Mouse (Mus musculus): ENCODE measurements around the gene Prf1. TPM values are rescaled to one million over a fixed set of nuclear protein-coding genes. Genes with fewer than 3 reads are reported as not detected.

Gene Prf1
- polyA plus RNA-seq, 1 experiment, result not detected

DNA sequence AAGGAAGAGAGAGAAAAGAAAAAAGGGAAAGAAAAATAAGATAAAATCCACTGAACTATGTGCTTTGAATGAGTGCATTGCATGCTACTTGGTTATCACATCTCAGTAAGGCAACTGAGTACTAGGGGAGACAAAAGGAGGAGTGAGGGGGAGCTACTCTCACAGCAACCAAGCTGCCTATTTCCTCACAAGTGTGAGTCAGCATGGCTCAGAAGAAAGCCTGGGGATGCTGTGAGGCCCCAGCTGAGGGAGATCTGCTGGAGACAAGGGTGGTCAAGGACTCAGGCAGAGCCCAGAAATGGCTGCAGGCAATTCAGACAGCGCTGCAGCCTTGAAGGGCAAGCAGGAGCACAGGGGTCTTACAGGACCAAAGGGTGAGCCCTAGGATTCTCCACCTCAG, 39.5 kb upstream of the Prf1 start:
- no peak overlapping the region for H3K4me3 ChIP-seq (ENCODE audit: low read depth, low read length)
- no peaks in the 10 kb centered on the region for H3K4me1 ChIP-seq (ENCODE audit: control insufficient read depth, insufficient read depth, low read length)
- H3K36me3 ChIP-seq (ENCODE audit: control insufficient read depth, insufficient read depth, low read length, poor library complexity, severe bottlenecking), result no peaks in the 10 kb centered on the region
- TF ChIP-seq POLR2A (IDR thresholded peaks at IDR 0.05; ENCODE audit: insufficient read depth, low read length) (no peak), EP300 (IDR thresholded peaks at IDR 0.05; ENCODE audit: insufficient read depth, low read depth, low read length) (no peak), CTCF (IDR thresholded peaks at IDR 0.05; ENCODE audit: low read depth, low read length) (no peak)
- H3K9me3 ChIP-seq (replicated peaks; ENCODE audit: control insufficient read depth, insufficient read depth, low read length, poor library complexity, severe bottlenecking), result 0 out of 2 replicates have a peak, but pooled peaks cover 4% of the 10 kb centered on the region
- no peaks in the 10 kb centered on the region for H3K27me3 ChIP-seq (ENCODE audit: control insufficient read depth, insufficient read depth, low read length, poor library complexity, severe bottlenecking)
- H3K9ac ChIP-seq (ENCODE audit: low read depth, poor library complexity, severe bottlenecking), result no peak overlapping the region
- no peak overlapping the region for H3K27ac ChIP-seq (ENCODE audit: insufficient read depth, low read length)

DNA sequence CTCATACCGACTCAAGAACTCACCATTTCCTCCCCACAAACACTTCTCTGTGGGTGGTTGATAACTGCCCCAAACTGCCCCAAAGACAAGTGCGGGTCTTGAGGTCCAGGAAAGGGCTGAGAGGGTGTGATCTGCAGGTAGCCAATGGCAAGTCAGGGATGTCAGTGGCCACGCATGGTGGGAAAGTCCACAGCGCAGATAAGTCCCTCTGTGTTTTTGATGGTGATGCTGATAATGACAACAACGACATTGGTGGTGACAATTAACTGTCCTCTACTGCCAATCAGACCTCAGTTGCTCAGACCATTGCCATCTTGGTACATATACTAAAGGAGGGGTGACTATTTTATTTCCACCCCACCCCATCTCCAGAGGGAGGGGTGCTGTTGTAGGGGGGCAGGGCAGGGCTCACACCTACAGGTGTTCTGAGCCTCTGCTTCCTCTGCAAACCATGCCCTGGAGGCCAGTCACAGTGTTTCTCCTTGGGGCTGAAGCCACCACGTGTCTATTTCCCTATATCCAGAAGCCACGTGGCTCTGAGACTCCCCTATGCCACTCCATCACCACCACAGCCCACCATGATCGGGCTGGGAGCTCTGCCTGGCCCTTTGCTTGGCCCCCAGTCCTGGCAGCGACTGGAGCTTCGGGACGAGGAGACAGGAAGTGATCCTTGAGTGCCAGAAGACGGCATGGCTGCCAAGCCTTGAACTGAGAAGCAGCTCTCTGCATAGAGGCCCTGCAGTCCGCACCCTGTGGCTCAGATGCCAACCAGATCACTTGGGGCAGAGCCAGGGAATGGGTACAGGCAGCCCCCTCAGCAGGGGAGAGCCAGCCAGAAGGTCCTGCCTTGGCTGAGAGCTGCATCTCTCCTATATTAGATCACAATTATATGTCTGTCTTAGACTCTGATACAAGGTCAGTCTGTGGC, 36.1 kb upstream of the Prf1 start:
- H3K9ac ChIP-seq (ENCODE audit: low read depth, poor library complexity, severe bottlenecking), result no peak overlapping the region
- 0 out of 2 replicates have a peak, but pooled peaks cover 4% of the 10 kb centered on the region for H3K9me3 ChIP-seq (replicated peaks; ENCODE audit: control insufficient read depth, insufficient read depth, low read length, poor library complexity, severe bottlenecking)
- TF ChIP-seq CTCF (IDR thresholded peaks at IDR 0.05; ENCODE audit: low read depth, low read length) (no peak), POLR2A (IDR thresholded peaks at IDR 0.05; ENCODE audit: insufficient read depth, low read length) (no peak), EP300 (IDR thresholded peaks at IDR 0.05; ENCODE audit: insufficient read depth, low read depth, low read length) (no peak)
- no peak overlapping the region for H3K27ac ChIP-seq (ENCODE audit: insufficient read depth, low read length)
- H3K4me3 ChIP-seq (ENCODE audit: low read depth, low read length), result no peak overlapping the region
- no peaks in the 10 kb centered on the region for H3K4me1 ChIP-seq (ENCODE audit: control insufficient read depth, insufficient read depth, low read length)
- no peaks in the 10 kb centered on the region for H3K36me3 ChIP-seq (ENCODE audit: control insufficient read depth, insufficient read depth, low read length, poor library complexity, severe bottlenecking)
- H3K27me3 ChIP-seq (ENCODE audit: control insufficient read depth, insufficient read depth, low read length, poor library complexity, severe bottlenecking), result no peaks in the 10 kb centered on the region

DNA sequence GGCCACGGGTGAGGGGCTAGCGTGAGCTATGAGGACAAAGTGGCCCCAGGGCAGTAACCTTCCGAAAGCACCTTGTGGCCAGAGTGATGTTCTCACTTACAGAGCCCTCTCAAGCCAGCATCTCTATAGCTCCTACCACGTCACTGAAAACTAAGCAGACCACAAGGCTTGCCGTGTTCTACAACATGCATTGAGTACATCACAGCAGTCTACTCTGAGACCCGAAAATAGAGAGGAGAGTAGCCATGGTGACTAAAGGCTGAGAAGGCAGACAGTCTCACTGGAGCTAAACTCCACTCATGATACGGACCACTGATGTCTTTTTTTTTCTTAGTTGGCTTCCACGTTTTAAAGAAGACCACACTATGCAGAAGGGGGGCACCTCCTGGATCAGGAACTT, 34.0 kb upstream of the Prf1 start:
- H3K9ac ChIP-seq (ENCODE audit: low read depth, poor library complexity, severe bottlenecking), result no peak overlapping the region
- H3K36me3 ChIP-seq (ENCODE audit: control insufficient read depth, insufficient read depth, low read length, poor library complexity, severe bottlenecking), result no peaks in the 10 kb centered on the region
- H3K9me3 ChIP-seq (replicated peaks; ENCODE audit: control insufficient read depth, insufficient read depth, low read length, poor library complexity, severe bottlenecking), result no peaks in the 10 kb centered on the region
- TF ChIP-seq CTCF (IDR thresholded peaks at IDR 0.05; ENCODE audit: low read depth, low read length), result no peak
- TF ChIP-seq EP300 (IDR thresholded peaks at IDR 0.05; ENCODE audit: insufficient read depth, low read depth, low read length), result no peak
- no peak for TF ChIP-seq POLR2A (IDR thresholded peaks at IDR 0.05; ENCODE audit: insufficient read depth, low read length)
- no peak overlapping the region for H3K4me3 ChIP-seq (ENCODE audit: low read depth, low read length)
- H3K4me1 ChIP-seq (ENCODE audit: control insufficient read depth, insufficient read depth, low read length), result no peaks in the 10 kb centered on the region
- no peaks in the 10 kb centered on the region for H3K27me3 ChIP-seq (ENCODE audit: control insufficient read depth, insufficient read depth, low read length, poor library complexity, severe bottlenecking)
- no peak overlapping the region for H3K27ac ChIP-seq (ENCODE audit: insufficient read depth, low read length)

- Histone ChIP-seq H3K27me3 (ENCODE audit: control insufficient read depth, insufficient read depth, low read length, poor library complexity, severe bottlenecking) (no peaks in the 10 kb centered on the region), H3K36me3 (ENCODE audit: control insufficient read depth, insufficient read depth, low read length, poor library complexity, severe bottlenecking) (no peaks in the 10 kb centered on the region)
- TF ChIP-seq EP300 (IDR thresholded peaks at IDR 0.05; ENCODE audit: insufficient read depth, low read depth, low read length), result no peak
- TF ChIP-seq CTCF (IDR thresholded peaks at IDR 0.05; ENCODE audit: low read depth, low read length), result no peak
- no peak for TF ChIP-seq POLR2A (IDR thresholded peaks at IDR 0.05; ENCODE audit: insufficient read depth, low read length)
Measured at GRCm38 (mm10) chr10:61267378-61267777, 30.3 kb upstream of the Prf1 start.

DNA sequence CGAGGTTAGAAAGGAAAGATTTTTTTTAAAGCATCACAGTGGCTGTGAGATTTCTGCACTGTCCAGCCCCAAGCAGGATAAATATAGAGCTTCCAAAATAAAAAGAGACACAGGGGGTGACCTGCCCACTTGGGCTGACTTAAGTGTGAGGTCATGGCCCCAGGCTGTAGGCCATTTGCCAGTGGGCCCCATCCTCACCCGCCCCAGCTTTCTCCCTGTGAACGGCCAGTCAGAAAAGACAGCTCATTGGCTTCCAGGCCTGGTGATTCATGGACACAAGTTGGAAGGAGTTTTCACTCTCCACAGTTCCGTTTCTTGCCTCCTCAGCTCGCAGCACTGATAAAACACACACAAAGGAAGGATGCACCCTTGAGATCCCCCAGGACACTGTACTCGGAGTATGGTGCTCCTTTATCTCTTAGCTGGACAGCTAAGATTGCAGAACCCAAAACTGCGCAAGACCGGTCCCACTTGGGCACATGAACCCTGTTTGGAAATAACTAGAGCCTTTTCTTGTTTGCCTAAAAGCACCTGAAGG, 25.5 kb upstream of the Prf1 start:
- Histone ChIP-seq H3K9ac (ENCODE audit: low read depth, poor library complexity, severe bottlenecking) (peak overlapping the region; percentile 86), H3K27me3 (ENCODE audit: control insufficient read depth, insufficient read depth, low read length, poor library complexity, severe bottlenecking) (no peaks in the 10 kb centered on the region), H3K9me3 (replicated peaks; ENCODE audit: control insufficient read depth, insufficient read depth, low read length, poor library complexity, severe bottlenecking) (no peaks in the 10 kb centered on the region), H3K27ac (ENCODE audit: insufficient read depth, low read length) (no peak overlapping the region), H3K36me3 (ENCODE audit: control insufficient read depth, insufficient read depth, low read length, poor library complexity, severe bottlenecking) (no peaks in the 10 kb centered on the region), H3K4me3 (ENCODE audit: low read depth, low read length) (peak overlapping the region; percentile 67), H3K4me1 (ENCODE audit: control insufficient read depth, insufficient read depth, low read length) (peaks cover 15% of the 10 kb centered on the region)
- no peak for TF ChIP-seq CTCF (IDR thresholded peaks at IDR 0.05; ENCODE audit: low read depth, low read length)
- no peak for TF ChIP-seq POLR2A (IDR thresholded peaks at IDR 0.05; ENCODE audit: insufficient read depth, low read length)

More at GRCm38 (mm10) chr10:61267378-61267777, 30.3 kb upstream of the Prf1 start:
- peaks cover 5% of the 10 kb centered on the region for H3K4me1 ChIP-seq (ENCODE audit: control insufficient read depth, insufficient read depth, low read length)
- H3K4me3 ChIP-seq (ENCODE audit: low read depth, low read length), result no peak overlapping the region
- H3K9me3 ChIP-seq (replicated peaks; ENCODE audit: control insufficient read depth, insufficient read depth, low read length, poor library complexity, severe bottlenecking), result no peaks in the 10 kb centered on the region
- H3K9ac ChIP-seq (ENCODE audit: low read depth, poor library complexity, severe bottlenecking), result no peak overlapping the region
- H3K27ac ChIP-seq (ENCODE audit: insufficient read depth, low read length), result no peak overlapping the region

- peaks cover 15% of the 10 kb centered on the region for H3K4me1 ChIP-seq (ENCODE audit: control insufficient read depth, insufficient read depth, low read length)
- H3K27ac ChIP-seq (ENCODE audit: insufficient read depth, low read length), result no peak overlapping the region
- TF ChIP-seq POLR2A (IDR thresholded peaks at IDR 0.05; ENCODE audit: insufficient read depth, low read length) (no peak), EP300 (IDR thresholded peaks at IDR 0.05; ENCODE audit: insufficient read depth, low read depth, low read length) (no peak), CTCF (IDR thresholded peaks at IDR 0.05; ENCODE audit: low read depth, low read length) (no peak)
- peak overlapping the region; percentile 67 for H3K4me3 ChIP-seq (ENCODE audit: low read depth, low read length)
- H3K9me3 ChIP-seq (replicated peaks; ENCODE audit: control insufficient read depth, insufficient read depth, low read length, poor library complexity, severe bottlenecking), result no peaks in the 10 kb centered on the region
- no peaks in the 10 kb centered on the region for H3K27me3 ChIP-seq (ENCODE audit: control insufficient read depth, insufficient read depth, low read length, poor library complexity, severe bottlenecking)
- H3K36me3 ChIP-seq (ENCODE audit: control insufficient read depth, insufficient read depth, low read length, poor library complexity, severe bottlenecking), result no peaks in the 10 kb centered on the region
- H3K9ac ChIP-seq (ENCODE audit: low read depth, poor library complexity, severe bottlenecking), result peak overlapping the region; percentile 86
Measured at GRCm38 (mm10) chr10:61272631-61273030, 25.0 kb upstream of the Prf1 start.
